Mouse (Mus musculus) myocyte (in vitro differentiated cells): ENCODE measurements around the gene Scd4.
A peak's percentile ranks its signal among the peaks of the same experiment; 100 is the strongest.

Experiments used
- CEBPB ChIP-seq: IDR thresholded peaks from 2 replicates; pipeline ENCODE4 v1.6.1; 2011; ENCODE audit warnings: mild to moderate bottlenecking, moderate library complexity; ENCODE audit not compliant: poor library complexity, insufficient read depth, severe bottlenecking
- E2F4 ChIP-seq: IDR thresholded peaks from one replicate; pipeline ENCODE4 v1.6.1; 2011; ENCODE audit warnings: mild to moderate bottlenecking, control low read depth, moderate library complexity; ENCODE audit not compliant: insufficient read depth
- MAX ChIP-seq: IDR thresholded peaks from one replicate; pipeline ENCODE4 v1.6.1; 2011; ENCODE audit warnings: low read depth, mild to moderate bottlenecking, control low read depth
- MYOD1 ChIP-seq, 3 experiments: IDR thresholded peaks; one replicate each; pipeline ENCODE4 v1.6.1; 2011; ENCODE audit warnings: control low read depth in 2 of 3, low read depth in 2 of 3, mild to moderate bottlenecking in 2 of 3, moderate library complexity in 1 of 3; ENCODE audit not compliant: insufficient read length in 2 of 3, control insufficient read depth in 1 of 3
- MYOG ChIP-seq, 3 experiments: IDR thresholded peaks; one replicate each; pipeline ENCODE4 v1.6.1; 2011; ENCODE audit warnings: control low read depth in 2 of 3, low read depth in 2 of 3, mild to moderate bottlenecking in 2 of 3; ENCODE audit not compliant: insufficient read length in 2 of 3, control insufficient read depth in 1 of 3, insufficient read depth in 1 of 3
- POLR2A ChIP-seq: IDR thresholded peaks from one replicate; pipeline ENCODE4 v1.6.1; 2011; ENCODE audit warnings: low read depth, mild to moderate bottlenecking, control low read depth, moderate library complexity; ENCODE audit not compliant: insufficient read length
- POLR2AphosphoS2 ChIP-seq: IDR thresholded peaks from one replicate; pipeline ENCODE4 v1.6.1; 2011; ENCODE audit warnings: low read depth, control low read depth; ENCODE audit not compliant: insufficient read length
- TCF12 ChIP-seq: IDR thresholded peaks from one replicate; pipeline ENCODE4 v1.6.1; 2011; ENCODE audit warnings: mild to moderate bottlenecking, control low read depth; ENCODE audit not compliant: poor library complexity, insufficient read depth, severe bottlenecking
- TCF3 ChIP-seq: IDR thresholded peaks from one replicate; pipeline ENCODE4 v1.6.1; 2011; ENCODE audit warnings: low read depth, control low read depth; ENCODE audit not compliant: insufficient read length
- USF1 ChIP-seq: IDR thresholded peaks from one replicate; pipeline ENCODE4 v1.6.1; 2011; ENCODE audit warnings: low read depth, mild to moderate bottlenecking, control low read depth, moderate library complexity

DNA sequence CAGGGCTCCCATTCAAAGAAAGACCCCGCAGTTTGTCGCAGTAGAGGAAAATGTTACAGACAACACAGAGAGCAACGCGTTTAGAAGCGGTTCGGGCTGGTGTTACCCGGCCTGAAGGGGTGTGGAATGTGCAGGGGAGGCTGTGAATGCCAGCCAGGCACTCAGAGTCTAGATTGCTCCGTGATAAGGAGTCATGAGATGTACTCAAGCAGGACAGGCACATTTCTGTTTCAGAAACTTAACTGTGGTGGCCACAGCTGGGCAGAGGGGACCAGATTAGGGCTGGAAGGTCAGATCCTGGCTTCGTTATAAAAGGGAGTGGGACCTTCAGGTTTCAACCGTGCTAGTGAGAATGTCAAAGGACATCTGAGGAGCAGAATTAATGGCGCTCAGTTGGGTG, 48.2 kb upstream of the Scd4 start:
- peak; percentile 6 for TF ChIP-seq POLR2A
- TF ChIP-seq CEBPB = no peak
- TF ChIP-seq USF1 = no peak
- peak in 2 of 3 experiments; percentile 14 to 42 for TF ChIP-seq MYOD1 (IDR thresholded peaks at IDR 0.05; ENCODE audit: control insufficient read depth in 1 of 3, insufficient read length in 2 of 3, low read depth in 2 of 3)
- no peak for TF ChIP-seq POLR2AphosphoS2
- TF ChIP-seq MAX = no peak
- TF ChIP-seq E2F4 = no peak
- TF ChIP-seq MYOG (IDR thresholded peaks at IDR 0.05; ENCODE audit: control insufficient read depth in 1 of 3, insufficient read depth in 1 of 3, insufficient read length in 2 of 3, low read depth in 2 of 3) = peak in 1 of 3 experiments; percentile 54
- no peak for TF ChIP-seq TCF12
- TF ChIP-seq TCF3 = no peak
